Mouse (Mus musculus) thymus, adult 2 months (tissue): Measurements from ENCODE around the gene Svop.

Source experiments
- CTCF ChIP-seq: fragments of 200-500 bp; IDR thresholded peaks from 2 replicates; pipeline ENCODE4 v1.5.1; 2012; ENCODE audit warnings: mild to moderate bottlenecking, control low read depth, low read length, moderate library complexity, borderline replicate concordance; ENCODE audit not compliant: control insufficient read depth, poor library complexity, insufficient read depth; ENCODE audit errors: extremely low read depth
- POLR2A ChIP-seq: fragments of 200-500 bp; IDR thresholded peaks from 2 replicates; pipeline ENCODE4 v1.6.1; 2012; ENCODE audit warnings: mild to moderate bottlenecking, low read length, control low read depth, moderate library complexity; ENCODE audit not compliant: control insufficient read depth, poor library complexity, insufficient read depth; ENCODE audit errors: extremely low read depth

- TF ChIP-seq CTCF (no peak), POLR2A (no peak)
Observed at GRCm38 (mm10) chr5:114006974-114007373, 84.4 kb downstream of the Svop start.
